Mouse (Mus musculus): ENCODE data around the gene Mmp8. TPM values are rescaled to one million over a fixed set of nuclear protein-coding genes. Genes with fewer than 3 reads are reported as not detected.

The Mmp8 gene
- polyA plus RNA-seq (2016; fragmentation: Nextera tagmentation; extraction: Ambion mirVana): not detected in 2 replicates

DNA sequence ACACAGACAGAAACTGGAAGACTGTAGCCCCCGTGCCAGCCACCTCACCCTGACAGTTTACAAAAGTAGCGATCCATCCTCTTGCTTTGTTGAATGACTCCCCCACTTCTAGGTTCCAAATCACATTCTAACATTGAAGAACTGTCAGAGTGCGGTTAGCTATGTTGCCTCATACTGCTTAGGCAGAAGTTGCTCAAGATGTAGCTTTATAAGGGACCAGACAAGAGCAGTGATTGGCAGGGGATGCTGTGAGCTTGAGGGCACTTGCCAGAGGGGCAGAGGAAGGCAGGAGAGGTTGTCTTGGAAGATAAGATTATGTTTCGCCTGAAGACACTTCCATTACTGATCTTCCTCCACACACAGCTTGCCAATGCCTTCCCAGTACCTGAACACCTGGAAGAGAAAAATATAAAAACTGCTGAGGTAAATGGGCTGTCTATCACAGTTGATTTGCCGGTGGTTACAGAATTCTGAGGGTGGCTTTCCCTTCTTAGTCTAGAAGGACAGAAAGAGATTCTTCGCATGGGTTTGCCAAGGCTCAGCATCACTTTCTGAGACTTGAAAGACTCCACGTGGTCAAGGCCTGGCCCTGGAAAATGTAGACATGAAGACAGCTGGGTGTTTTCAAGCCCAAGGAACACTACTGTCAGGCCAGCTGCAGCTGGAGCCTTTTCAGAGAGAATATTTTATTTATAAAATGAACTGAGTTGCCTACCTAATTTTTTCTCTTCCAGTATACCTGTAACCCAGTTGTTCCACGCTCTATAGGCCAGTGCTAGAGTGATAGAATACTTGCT lies at the start of gene Mmp8:
Gene Mmp8, plus strand, starts transcription at position 236 of the 797 bp plus-strand sequence.
- 0 out of 2 replicates have a peak, but pooled peaks cover 6% of the 10 kb centered on the region for H3K4me1 ChIP-seq
- H3K27me3 ChIP-seq (ENCODE audit: low read depth, poor library complexity, severe bottlenecking): no peaks in the 10 kb centered on the region
- no peaks in the 10 kb centered on the region for H3K36me3 ChIP-seq
- WGBS: 86% methylated on average over 8 of the region's 8 CpGs
- no peaks in the 10 kb centered on the region for H3K9me3 ChIP-seq (replicated peaks)
- no peak within 1 kb of the TSS for H3K27ac ChIP-seq (replicated peaks)
- no peak within 1 kb of the TSS for H3K4me3 ChIP-seq
- no peak for DNase-seq (ENCODE audit: low spot score)

DNA sequence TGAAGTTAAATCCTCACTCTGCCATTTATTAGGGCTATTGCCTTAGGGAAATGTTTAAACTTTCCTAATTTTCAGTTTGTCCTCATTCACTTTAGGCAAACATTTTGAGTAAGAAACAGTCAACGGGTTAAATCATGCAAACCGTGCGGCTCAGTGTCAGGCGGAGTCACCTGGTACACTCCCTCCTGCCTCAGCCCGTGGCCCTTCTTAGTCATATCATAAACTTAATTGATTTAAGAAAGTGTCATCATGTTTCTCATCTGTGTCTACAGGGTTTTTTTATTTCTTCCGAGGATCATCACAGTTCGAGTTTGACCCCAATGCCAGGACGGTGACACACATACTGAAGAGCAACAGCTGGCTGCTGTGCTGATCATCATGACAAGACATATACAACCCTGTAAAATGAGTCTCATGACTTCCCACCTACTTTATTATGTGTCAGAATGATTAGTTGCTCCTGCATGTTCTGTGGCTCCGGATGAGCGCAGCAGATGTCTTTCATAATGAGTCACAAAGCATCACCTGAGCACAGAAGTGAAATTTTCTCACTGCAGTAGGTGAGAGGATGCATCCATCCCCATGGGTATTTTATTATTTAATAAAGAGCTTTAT lies 48.5 kb upstream of the Mmp8 start:
- WGBS: 95% methylated on average over 10 of the region's 10 CpGs
- H3K4me3 ChIP-seq: no peak overlapping the region
- no peak for DNase-seq (ENCODE audit: low spot score)
- no peaks in the 10 kb centered on the region for H3K4me1 ChIP-seq
- no peaks in the 10 kb centered on the region for H3K27me3 ChIP-seq (ENCODE audit: low read depth, poor library complexity, severe bottlenecking)
- no peaks in the 10 kb centered on the region for H3K36me3 ChIP-seq
- no peaks in the 10 kb centered on the region for H3K9me3 ChIP-seq (replicated peaks)
- H3K27ac ChIP-seq (replicated peaks): no peak overlapping the region

DNA sequence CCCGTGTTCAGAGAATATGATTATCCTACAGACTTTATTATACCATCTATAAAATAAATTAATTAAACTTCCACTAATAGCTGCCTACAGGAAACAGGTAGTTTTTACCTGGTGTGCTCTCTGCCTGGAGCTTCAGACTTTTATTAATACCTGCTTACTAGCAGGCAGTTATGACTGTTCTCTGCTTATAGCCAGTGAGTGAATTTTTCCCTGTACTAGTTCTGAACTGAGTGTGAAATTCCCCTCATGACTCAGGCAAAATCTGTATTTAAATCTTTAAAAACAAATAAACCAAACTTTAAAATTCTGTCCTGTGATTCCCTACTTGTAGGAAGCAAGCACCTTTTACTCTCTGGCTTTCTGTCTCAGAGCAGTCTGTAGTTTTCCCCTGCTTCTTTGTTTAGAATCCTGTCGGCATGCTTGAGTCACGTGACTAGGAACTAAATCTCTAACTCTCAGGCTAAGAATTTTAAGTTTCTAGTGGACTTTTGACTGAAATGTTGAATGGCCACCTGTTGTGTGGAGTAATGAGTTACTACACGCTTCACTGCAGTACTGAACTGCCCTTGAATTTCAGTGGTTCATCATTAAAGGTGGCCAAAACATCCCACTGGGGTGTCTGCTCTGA lies 40.2 kb upstream of the Mmp8 start:
- 70% methylated on average over 4 of the region's 4 CpGs for WGBS
- Histone ChIP-seq H3K36me3 (no peaks in the 10 kb centered on the region), H3K27me3 (ENCODE audit: low read depth, poor library complexity, severe bottlenecking) (no peaks in the 10 kb centered on the region), H3K27ac (replicated peaks) (no peak overlapping the region), H3K4me3 (no peak overlapping the region), H3K4me1 (no peaks in the 10 kb centered on the region), H3K9me3 (replicated peaks) (no peaks in the 10 kb centered on the region)
- DNase-seq (ENCODE audit: low spot score): no peak

DNA sequence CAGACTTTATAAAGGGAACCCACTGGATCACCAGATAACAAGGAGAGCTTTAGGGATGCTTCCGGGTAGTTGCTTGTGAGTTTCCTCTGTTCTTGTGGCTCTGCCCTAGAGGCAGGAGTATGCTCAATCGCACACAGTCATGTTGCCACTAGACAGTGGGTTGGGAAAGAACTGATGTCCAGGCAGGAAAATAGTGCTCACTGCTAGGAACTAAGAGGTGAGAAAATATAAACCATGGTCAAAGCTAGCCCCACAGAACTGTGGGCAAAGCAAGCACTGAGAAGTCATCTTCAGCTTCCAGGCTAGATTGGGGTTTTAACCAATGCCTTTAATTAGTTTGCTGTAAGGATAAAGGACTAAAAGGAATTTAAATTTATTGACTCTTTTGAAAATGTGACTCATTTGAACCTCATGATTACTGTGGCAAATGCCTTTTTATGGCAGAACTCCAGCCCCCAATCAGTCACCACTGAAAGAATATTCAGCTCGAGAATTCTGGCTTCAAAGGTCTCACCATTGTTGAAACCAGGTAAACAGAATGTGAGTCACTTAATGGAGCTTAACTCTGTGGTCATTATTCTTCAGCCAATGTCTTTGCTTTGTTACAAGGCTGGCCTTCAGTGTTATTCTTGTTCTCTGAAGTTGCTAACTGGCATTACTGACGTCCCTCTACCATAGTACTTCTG lies 31.9 kb upstream of the Mmp8 start:
- DNase-seq (ENCODE audit: low spot score): no peak
- Histone ChIP-seq H3K4me3 (no peak overlapping the region), H3K27ac (replicated peaks) (no peak overlapping the region), H3K4me1 (no peaks in the 10 kb centered on the region), H3K9me3 (replicated peaks) (no peaks in the 10 kb centered on the region), H3K36me3 (no peaks in the 10 kb centered on the region), H3K27me3 (ENCODE audit: low read depth, poor library complexity, severe bottlenecking) (no peaks in the 10 kb centered on the region)
- WGBS: 74% methylated on average over 4 of the region's 4 CpGs

DNA sequence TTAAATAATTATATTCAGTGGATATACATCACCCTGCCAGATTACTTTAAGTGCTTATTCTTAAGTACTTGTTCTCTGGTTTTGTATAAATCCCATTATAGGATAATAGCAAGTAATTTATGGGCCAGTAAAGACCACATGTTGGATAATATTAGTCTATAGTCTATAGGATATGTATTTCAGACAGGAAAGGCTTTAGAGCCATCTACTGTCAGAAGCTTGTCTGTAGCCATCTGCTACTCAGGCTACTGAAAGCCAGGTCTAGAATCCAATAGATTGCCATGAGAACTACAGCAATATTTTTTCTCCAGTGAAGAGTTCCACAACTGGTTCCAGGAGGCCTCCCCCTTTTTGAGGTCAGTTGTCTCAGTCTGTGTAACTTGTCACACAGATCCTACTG lies 15.5 kb upstream of the Mmp8 start:
- H3K36me3 ChIP-seq: no peaks in the 10 kb centered on the region
- H3K4me1 ChIP-seq: no peaks in the 10 kb centered on the region
- H3K9me3 ChIP-seq (replicated peaks): no peaks in the 10 kb centered on the region
- no peak overlapping the region for H3K27ac ChIP-seq (replicated peaks)
- H3K27me3 ChIP-seq (ENCODE audit: low read depth, poor library complexity, severe bottlenecking): no peaks in the 10 kb centered on the region
- no peak overlapping the region for H3K4me3 ChIP-seq
- no peak for DNase-seq (ENCODE audit: low spot score)

DNA sequence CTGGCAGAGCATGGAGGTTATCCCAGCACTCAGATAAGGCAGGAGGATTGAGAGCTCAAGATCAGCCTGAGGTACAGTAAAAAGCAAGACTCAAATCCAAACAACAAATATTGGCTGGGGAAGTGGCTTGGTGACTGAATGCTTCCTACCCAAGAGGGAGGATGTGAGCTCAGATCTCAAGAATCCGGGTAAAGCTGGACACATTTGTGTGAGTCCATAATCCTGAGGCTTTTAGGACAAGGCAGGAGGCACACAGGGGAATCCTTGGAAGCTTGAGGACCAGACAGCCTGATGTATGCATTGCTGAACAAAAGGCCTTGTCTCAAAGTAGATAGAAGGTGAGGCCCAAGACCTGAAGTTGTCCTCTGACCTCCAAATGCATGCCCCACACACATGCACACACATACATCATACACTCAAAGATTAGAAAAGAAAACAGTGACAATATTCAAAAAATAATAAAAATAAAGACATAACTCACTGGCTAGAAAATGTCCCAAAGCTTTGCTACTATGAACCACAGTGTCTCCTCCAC lies 13.3 kb upstream of the Mmp8 start:
- no peak overlapping the region for H3K27ac ChIP-seq (replicated peaks)
- no peaks in the 10 kb centered on the region for H3K27me3 ChIP-seq (ENCODE audit: low read depth, poor library complexity, severe bottlenecking)
- no peaks in the 10 kb centered on the region for H3K36me3 ChIP-seq
- no peak for DNase-seq (ENCODE audit: low spot score)
- no peaks in the 10 kb centered on the region for H3K4me1 ChIP-seq
- no peaks in the 10 kb centered on the region for H3K9me3 ChIP-seq (replicated peaks)
- no peak overlapping the region for H3K4me3 ChIP-seq
- 84% methylated on average over 1 of the region's 1 CpGs for WGBS

DNA sequence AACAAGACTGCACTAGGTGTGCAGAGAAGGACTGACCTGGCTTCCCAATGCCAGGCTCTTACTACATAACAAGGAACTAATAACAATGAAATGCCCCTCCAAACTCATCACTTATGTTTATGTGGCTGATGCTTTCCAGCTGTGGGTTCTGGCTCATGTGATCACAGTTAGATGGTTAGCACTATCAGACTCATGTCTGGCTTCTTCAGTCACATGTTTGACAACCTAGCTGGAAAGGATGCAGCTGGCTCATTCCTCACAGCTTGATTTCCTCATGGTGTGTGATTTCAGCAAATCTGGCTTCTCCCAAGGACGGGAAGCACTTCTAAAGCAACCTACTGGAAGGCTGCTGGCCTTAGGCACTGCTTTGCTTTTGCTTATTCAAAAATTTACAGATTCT lies 12.8 kb upstream of the Mmp8 start:
- H3K4me3 ChIP-seq: no peak overlapping the region
- H3K36me3 ChIP-seq: no peaks in the 10 kb centered on the region
- DNase-seq (ENCODE audit: low spot score): no peak
- no peaks in the 10 kb centered on the region for H3K27me3 ChIP-seq (ENCODE audit: low read depth, poor library complexity, severe bottlenecking)
- H3K9me3 ChIP-seq (replicated peaks): no peaks in the 10 kb centered on the region
- no peak overlapping the region for H3K27ac ChIP-seq (replicated peaks)
- no peaks in the 10 kb centered on the region for H3K4me1 ChIP-seq
- WGBS: 65% methylated on average over 1 of the region's 1 CpGs

DNA sequence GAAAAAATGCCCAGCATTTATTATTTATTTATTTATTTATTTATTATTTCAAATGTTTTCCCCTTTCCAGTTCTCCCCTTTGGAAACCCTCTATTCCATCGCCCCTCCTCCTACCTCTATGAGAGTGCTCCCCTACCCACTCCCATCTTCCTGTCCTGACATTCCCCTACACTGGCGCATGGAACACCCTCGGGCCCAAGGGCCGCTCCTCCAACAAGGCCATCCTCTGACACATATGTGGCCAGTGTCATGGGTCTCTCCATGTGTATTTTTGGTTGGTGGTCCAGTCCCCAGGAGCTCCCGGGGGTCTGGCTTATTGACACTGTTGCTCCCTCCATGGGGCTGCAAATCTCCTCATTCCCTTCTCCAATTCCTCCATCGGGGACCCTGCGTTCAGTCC lies 12.3 kb upstream of the Mmp8 start:
- Histone ChIP-seq H3K9me3 (replicated peaks) (no peaks in the 10 kb centered on the region), H3K27me3 (ENCODE audit: low read depth, poor library complexity, severe bottlenecking) (no peaks in the 10 kb centered on the region), H3K4me1 (no peaks in the 10 kb centered on the region), H3K27ac (replicated peaks) (no peak overlapping the region), H3K36me3 (no peaks in the 10 kb centered on the region), H3K4me3 (no peak overlapping the region)
- no peak for DNase-seq (ENCODE audit: low spot score)
- WGBS: 85% methylated on average over 7 of the region's 7 CpGs

DNA sequence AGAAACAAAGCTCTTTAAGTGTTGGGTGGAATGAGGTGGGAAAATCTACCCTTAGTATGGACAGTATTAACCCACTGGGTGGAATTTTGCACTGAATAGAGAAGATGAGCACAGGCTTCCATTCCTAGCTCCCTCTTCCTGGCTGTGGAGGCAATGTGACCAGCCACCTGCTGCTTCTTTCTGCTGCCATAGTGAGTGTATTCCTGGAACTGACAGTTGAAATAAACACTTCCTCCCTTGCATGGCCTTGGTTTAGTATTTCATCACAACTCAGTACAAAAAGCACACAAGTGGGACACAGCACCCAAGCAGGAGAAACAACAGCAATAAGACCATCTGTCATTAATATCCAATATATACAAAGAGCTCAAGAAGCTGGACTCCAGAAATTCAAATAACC lies 6.3 kb upstream of the Mmp8 start:
- Histone ChIP-seq H3K27me3 (ENCODE audit: low read depth, poor library complexity, severe bottlenecking) (no peaks in the 10 kb centered on the region), H3K27ac (replicated peaks) (no peak overlapping the region), H3K9me3 (replicated peaks) (no peaks in the 10 kb centered on the region), H3K4me3 (no peak overlapping the region), H3K36me3 (no peaks in the 10 kb centered on the region), H3K4me1 (no peaks in the 10 kb centered on the region)
- no peak for DNase-seq (ENCODE audit: low spot score)

DNA sequence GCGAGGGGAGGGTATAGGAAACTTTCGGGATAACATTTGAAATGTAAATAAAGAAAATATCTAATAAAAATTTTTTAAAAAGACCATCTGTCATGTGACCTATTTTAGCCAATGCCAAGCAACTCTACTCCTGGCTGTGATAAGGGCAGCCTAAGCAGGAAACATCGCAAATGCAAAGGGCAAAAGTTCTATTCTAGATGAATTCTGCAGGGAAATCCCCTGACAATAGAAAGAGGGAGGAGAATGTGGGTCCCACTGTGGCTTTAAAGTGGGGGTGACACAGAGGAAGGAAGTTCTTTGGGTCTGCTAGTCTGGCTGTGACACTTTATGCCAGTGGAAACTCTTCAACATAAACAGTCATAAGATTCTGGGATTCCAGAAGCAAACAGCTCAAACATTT lies 4.7 kb upstream of the Mmp8 start:
- WGBS: 87% methylated on average over 3 of the region's 3 CpGs

DNA sequence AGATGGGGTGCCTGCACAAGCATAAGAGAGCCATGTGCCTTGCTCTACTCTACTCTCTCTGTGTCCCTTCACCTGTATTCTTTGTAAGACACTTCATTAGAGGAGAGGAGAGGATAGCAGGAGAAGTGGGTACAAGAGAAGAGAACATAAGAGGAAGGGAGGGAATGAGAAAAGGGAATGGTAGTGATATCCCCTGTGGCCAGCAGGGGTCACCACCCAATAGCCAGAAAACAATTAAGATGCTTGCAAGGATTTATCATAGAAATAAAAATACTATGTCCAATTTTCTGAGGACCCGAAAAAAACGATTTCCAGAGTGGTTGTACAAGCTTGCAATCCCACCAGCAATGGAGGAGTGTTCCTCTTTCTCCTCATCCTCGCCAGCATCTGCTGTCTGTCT lies 3.9 kb upstream of the Mmp8 start:
- no peaks in the 10 kb centered on the region for H3K4me1 ChIP-seq
- H3K27ac ChIP-seq (replicated peaks): no peak overlapping the region
- H3K27me3 ChIP-seq (ENCODE audit: low read depth, poor library complexity, severe bottlenecking): no peaks in the 10 kb centered on the region
- 57% methylated on average over 3 of the region's 3 CpGs for WGBS
- DNase-seq (ENCODE audit: low spot score): no peak
- no peaks in the 10 kb centered on the region for H3K36me3 ChIP-seq
- H3K4me3 ChIP-seq: no peak overlapping the region
- no peaks in the 10 kb centered on the region for H3K9me3 ChIP-seq (replicated peaks)

More for the DNA sequence above, 4.7 kb upstream of the Mmp8 start:
- Histone ChIP-seq H3K27me3 (ENCODE audit: low read depth, poor library complexity, severe bottlenecking) (no peaks in the 10 kb centered on the region), H3K27ac (replicated peaks) (no peak overlapping the region), H3K4me3 (no peak overlapping the region), H3K4me1 (no peaks in the 10 kb centered on the region), H3K36me3 (no peaks in the 10 kb centered on the region), H3K9me3 (replicated peaks) (no peaks in the 10 kb centered on the region)
- DNase-seq (ENCODE audit: low spot score): no peak

DNA sequence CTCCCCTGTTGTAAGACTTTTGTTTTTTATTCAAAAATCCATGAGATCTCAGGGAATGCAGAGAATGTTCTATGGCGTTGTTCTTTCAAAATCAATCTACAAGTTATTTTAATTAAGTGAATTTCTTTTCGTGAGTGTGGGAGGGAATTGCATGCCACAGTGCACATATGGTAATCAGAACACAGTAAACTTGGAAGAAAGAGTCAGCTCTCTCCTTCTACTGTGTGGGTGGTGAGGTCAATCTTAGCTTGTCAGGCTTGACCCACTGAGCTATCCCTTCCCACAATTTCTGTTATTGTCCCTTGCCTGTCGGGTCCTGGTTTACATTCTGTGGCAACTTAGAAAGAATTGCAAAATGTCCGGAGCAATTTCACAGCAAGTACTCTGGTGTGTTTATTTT lies 1.8 kb downstream of the Mmp8 start:
- Histone ChIP-seq H3K4me3 (no peak overlapping the region), H3K9me3 (replicated peaks) (no peaks in the 10 kb centered on the region), H3K27ac (replicated peaks) (no peak overlapping the region), H3K4me1 (0 out of 2 replicates have a peak, but pooled peaks cover 6% of the 10 kb centered on the region), H3K36me3 (no peaks in the 10 kb centered on the region), H3K27me3 (ENCODE audit: low read depth, poor library complexity, severe bottlenecking) (no peaks in the 10 kb centered on the region)
- WGBS: 74% methylated on average over 4 of the region's 4 CpGs
- DNase-seq (ENCODE audit: low spot score): no peak
